Mouse (Mus musculus) hindbrain, embryonic 11.5 days (tissue): ENCODE measurements around the gene Kpna6. TPM values are rescaled to one million over a fixed set of nuclear protein-coding genes. Genes with fewer than 3 reads are reported as not detected.
A peak's percentile ranks its signal among the peaks of the same experiment; 100 is the strongest.

Experiments
- ATAC-seq: fragments of 200-750 bp; cut with Nextera tagmentation; 2 replicates; pipeline ENCODE4 v1.8.0; 2017; ENCODE audit warnings: mild to moderate bottlenecking, moderate TSS enrichment, moderate library complexity; ENCODE audit not compliant: low FRiP score
- DNase-seq: peaks from one replicate; pipeline ENCODE4 v3.0.0-alpha.2; 2015; ENCODE audit warnings: low spot score
- H3K27ac ChIP-seq: fragments of 300-500 bp; sonication (generic); 2 replicates; pipeline ENCODE4 v1.5.1; 2014; ENCODE audit warnings: mild to moderate bottlenecking, low read depth, low read length
- H3K27me3 ChIP-seq: fragments of 300-500 bp; sonication (generic); 2 replicates; pipeline ENCODE4 v1.6.1; 2014; ENCODE audit warnings: mild to moderate bottlenecking, low read length, moderate library complexity, mixed read lengths; ENCODE audit not compliant: control insufficient read depth, insufficient read depth
- H3K36me3 ChIP-seq: fragments of 300-500 bp; sonication (generic); 2 replicates; pipeline ENCODE4 v1.6.1; 2014; ENCODE audit warnings: mild to moderate bottlenecking, low read length, moderate library complexity, mixed read lengths; ENCODE audit not compliant: control insufficient read depth, insufficient read depth
- H3K4me1 ChIP-seq: fragments of 300-500 bp; sonication (generic); replicated peaks from 2 replicates; pipeline ENCODE4 v1.6.1; 2014; ENCODE audit warnings: low read length, mixed read lengths; ENCODE audit not compliant: control insufficient read depth, insufficient read depth
- H3K4me2 ChIP-seq: fragments of 300-500 bp; sonication (generic); replicated peaks from 2 replicates; pipeline ENCODE4 v1.6.1; 2014; ENCODE audit warnings: mild to moderate bottlenecking, low read depth, low read length
- H3K4me3 ChIP-seq: fragments of 300-500 bp; sonication (generic); 2 replicates; pipeline ENCODE4 v1.5.1; 2014; ENCODE audit warnings: low read depth, low read length
- H3K9ac ChIP-seq: fragments of 300-500 bp; sonication (generic); 2 replicates; pipeline ENCODE4 v1.6.1; 2014; ENCODE audit warnings: low read depth, low read length
- H3K9me3 ChIP-seq: fragments of 300-500 bp; sonication (generic); 2 replicates; pipeline ENCODE4 v1.6.1; 2016; ENCODE audit warnings: low read length; ENCODE audit not compliant: control insufficient read depth
- WGBS: fragments of 180-500 bp; shearing (Covaris S2); extraction: QIAGEN DNeasy Blood & Tissue Kit; methylation state at CpG from one replicate; pipeline ENCODE4 v1.1.7; 2014; 5-methylcytosine and 5-hydroxymethylcytosine counted together
- polyA plus RNA-seq: library from polyadenylated mRNA; unstranded; fragments of >200 nt; fragmentation: Nextera tagmentation; extraction: Ambion mirVana; gene quantifications from 2 replicates; pipeline ENCODE4 v1.2.1, GENCODE M21; 2014

The Kpna6 gene
- polyA plus RNA-seq, 1 experiment from 2014 or later, result 13.9 TPM

DNA sequence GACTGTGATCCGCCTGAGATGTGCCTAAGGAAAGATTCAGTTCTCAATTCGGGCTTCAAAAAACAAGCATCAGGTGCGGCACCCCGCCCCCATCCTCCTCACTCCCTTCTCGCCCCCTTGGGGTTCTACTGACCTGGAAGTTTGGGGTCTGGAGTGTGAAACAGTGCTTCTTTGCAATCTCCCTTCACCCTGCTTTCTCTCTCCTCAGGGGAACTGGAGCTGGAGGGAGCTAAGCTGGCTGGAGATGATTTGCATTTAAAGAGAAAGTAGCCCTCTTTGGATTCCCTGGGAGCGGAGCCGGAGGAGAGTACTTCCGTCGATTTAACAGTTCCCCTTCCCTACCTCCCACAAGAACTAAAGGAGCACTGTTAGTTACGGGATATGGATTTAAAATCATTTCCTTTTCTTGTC lies 48.9 kb downstream of the Kpna6 start, which contains the start of gene Ccdc28b:
Ccdc28b (minus strand) TSS at position 267 of the 411 bp plus-strand sequence.
- DNase-seq (peak; percentile 66), ATAC-seq (peak; percentile 56)
- H3K4me2 ChIP-seq, result peak within 1 kb of the TSS; percentile 71
- H3K9ac ChIP-seq, result peak within 1 kb of the TSS; percentile 66
- peaks cover 7% of the 10 kb centered on the region for H3K36me3 ChIP-seq
- peak within 1 kb of the TSS; percentile 58 for H3K4me3 ChIP-seq
- WGBS, result under 1% methylated on average over 10 of the region's 10 CpGs
- H3K9me3 ChIP-seq, result no peaks in the 10 kb centered on the region
- no peaks in the 10 kb centered on the region for H3K27me3 ChIP-seq
- H3K27ac ChIP-seq, result peak within 1 kb of the TSS; percentile 82
- H3K4me1 ChIP-seq, result peaks cover 12% of the 10 kb centered on the region

DNA sequence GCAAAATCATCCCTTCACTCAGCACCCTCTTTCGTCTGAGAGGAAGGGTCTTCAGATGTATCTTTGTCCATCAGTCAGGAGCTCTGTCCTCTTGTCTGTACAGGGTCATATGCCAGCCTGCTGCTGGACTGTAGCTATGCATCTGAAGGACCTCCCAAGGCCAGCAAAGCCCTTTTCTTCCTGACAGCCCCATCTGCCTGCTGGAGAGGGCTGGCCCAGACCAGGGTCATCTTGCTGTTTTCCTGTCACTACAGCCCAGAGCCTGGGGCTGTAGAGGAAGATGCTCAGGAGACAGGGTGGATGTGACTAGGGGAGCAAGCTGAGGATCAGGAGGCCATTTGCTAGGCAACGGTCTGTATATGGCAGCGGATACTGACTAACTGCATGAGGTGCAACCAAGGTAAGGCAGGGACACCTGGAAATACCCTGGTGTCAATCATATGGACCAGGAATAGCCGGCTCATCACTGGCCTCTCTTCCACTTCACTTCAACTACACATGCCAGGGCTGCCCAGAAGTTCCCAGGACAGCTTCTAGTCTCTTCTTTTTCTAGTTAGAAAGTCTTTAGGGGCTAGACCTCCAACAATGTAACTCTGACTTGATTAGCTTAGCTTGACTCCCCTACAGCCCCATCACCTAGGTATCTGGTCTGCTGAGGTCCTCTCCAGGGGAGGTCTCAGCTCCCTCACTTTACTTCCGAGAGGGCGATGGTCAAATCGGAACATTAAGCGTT lies 49.6 kb downstream of the Kpna6 start:
- H3K9ac ChIP-seq, result peak overlapping the region; percentile 66
- H3K9me3 ChIP-seq, result no peaks in the 10 kb centered on the region
- no peak for ATAC-seq
- peaks cover 14% of the 10 kb centered on the region for H3K4me1 ChIP-seq
- 25% methylated on average over 8 of the region's 8 CpGs for WGBS
- 0 out of 2 replicates have a peak, but pooled peaks cover 3% of the 10 kb centered on the region for H3K36me3 ChIP-seq
- H3K27ac ChIP-seq, result peak overlapping the region; percentile 82; the same call in 1 of the 2 replicates
- H3K4me3 ChIP-seq, result peak overlapping the region; percentile 58
- peak overlapping the region; percentile 71 for H3K4me2 ChIP-seq
- DNase-seq, result no peak
- no peaks in the 10 kb centered on the region for H3K27me3 ChIP-seq

DNA sequence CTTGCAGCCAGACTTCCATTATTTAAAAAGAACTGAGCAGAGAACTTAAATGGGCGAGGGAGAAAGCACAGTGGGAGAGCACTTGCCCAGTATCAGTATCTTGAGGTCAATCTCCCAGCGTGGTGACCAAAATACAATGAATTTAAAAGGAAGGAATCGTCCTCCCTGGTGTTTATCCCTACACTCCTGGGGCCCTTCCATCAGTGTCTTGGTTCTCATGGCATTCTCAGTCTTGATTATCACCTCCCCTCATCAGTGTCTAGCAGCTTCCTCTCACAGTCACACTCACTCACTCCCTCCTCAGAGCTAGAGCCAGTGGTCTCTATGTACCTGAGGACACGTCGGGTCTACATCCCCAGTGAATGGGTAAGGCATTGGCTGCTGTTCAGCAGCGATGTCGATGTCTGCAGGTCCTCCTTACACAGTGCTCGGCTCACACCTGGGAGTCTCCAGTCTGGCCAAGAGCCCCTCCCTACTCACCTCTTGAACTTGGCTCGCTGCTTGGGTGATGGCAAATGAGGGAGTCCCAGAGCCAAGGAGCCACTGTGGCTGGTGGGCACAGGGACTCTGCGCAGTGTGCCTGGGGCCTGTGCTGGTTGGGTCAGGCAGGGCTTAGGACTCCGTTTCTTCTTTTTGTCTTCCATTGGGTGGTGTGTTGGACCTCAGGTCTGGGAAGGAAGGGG lies 50.3 kb downstream of the Kpna6 start:
- Histone ChIP-seq H3K9ac (peak overlapping the region; percentile 66), H3K27me3 (no peaks in the 10 kb centered on the region), H3K4me3 (no peak overlapping the region), H3K36me3 (0 out of 2 replicates have a peak, but pooled peaks cover 3% of the 10 kb centered on the region), H3K27ac (no peak overlapping the region), H3K9me3 (no peaks in the 10 kb centered on the region), H3K4me1 (peaks cover 14% of the 10 kb centered on the region), H3K4me2 (peak overlapping the region; percentile 71; the same call in 1 of the 2 replicates)
- 81% methylated on average over 11 of the region's 11 CpGs for whole genome bisulfite sequencing
- ATAC-seq (no peak), DNase-seq (no peak)

DNA sequence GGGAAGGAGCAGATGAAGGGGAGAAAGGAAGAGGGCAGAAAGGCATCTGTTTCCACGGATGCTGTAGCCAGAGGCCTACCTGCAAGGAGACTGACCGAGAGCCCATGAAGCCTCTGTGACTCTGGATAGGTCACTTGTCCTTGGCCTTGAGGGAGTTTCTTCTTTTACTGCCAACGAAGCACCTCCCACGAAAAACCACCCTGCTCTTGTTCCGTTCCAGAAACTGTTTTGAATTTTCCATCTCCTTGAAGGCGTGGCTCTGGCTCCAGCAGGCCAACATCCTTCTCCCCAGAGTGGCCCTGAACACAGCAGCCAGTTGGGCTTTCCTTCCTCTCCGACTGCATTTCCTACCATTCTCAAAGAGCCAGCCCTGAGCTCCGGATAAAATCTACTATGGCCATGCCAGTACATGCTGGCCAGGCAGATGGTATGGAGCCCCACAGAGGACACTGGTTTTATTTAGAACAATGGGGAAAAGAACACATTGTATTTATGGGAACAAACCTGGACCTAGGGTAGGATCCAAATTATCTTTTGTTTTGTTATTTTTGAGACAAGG lies 51.2 kb downstream of the Kpna6 start:
- 85% methylated on average over 8 of the region's 8 CpGs for WGBS
- Histone ChIP-seq H3K27ac (no peak overlapping the region), H3K4me1 (peaks cover 14% of the 10 kb centered on the region), H3K27me3 (no peaks in the 10 kb centered on the region), H3K9ac (no peak overlapping the region), H3K36me3 (peaks cover 2% of the 10 kb centered on the region; the same call in 1 of the 2 replicates), H3K4me3 (no peak overlapping the region), H3K9me3 (no peaks in the 10 kb centered on the region), H3K4me2 (no peak overlapping the region)
- ATAC-seq (no peak), DNase-seq (no peak)

DNA sequence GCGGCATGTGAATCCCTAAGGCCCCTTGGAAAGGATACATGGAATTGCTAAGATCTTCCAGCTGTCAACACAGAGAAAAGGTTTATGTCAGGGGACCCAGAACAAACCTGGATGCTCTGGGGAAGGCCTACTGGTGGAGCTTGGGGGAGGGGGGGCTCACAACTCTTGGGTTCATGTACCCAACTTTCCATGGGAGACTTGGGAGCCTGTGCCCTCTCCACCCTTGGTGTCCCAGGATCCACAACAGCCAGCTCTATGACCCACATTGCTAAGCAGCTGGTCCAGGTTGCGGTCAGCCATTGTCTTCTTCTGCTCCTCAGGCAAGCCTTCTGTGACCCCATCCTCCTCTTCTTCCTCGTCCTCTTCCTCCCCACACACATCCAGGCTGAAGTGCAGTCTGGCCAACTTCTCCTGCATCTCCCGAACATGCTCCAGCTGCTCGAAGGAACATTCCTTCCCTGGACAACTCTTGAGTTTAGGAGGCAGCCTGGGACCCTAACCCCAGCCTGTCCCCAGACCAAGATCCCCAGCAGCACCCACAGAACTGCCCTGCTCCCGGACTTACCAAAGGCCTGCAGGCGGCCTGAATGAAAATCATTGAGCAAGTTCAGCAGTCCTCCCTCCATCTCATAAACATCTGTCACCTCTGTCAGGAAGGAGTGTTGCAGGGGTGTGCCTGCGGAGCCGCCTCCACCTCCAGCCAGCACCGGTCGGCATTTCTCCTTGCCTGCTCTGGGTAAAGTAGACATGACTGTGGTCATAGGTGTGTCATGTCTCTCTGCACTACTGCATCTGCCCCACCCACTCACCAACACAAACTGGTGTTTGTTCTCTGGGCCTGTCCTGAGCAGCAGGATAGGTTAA lies 51.9 kb downstream of the Kpna6 start:
- no peak overlapping the region for H3K9ac ChIP-seq
- no peak overlapping the region for H3K4me3 ChIP-seq
- no peaks in the 10 kb centered on the region for H3K9me3 ChIP-seq
- no peak overlapping the region for H3K4me2 ChIP-seq
- ATAC-seq, result no peak
- 88% methylated on average over 11 of the region's 11 CpGs for WGBS
- no peak overlapping the region for H3K27ac ChIP-seq
- H3K27me3 ChIP-seq, result no peaks in the 10 kb centered on the region
- H3K4me1 ChIP-seq, result peaks cover 14% of the 10 kb centered on the region
- H3K36me3 ChIP-seq, result peaks cover 2% of the 10 kb centered on the region; the same call in 1 of the 2 replicates
- DNase-seq, result no peak

DNA sequence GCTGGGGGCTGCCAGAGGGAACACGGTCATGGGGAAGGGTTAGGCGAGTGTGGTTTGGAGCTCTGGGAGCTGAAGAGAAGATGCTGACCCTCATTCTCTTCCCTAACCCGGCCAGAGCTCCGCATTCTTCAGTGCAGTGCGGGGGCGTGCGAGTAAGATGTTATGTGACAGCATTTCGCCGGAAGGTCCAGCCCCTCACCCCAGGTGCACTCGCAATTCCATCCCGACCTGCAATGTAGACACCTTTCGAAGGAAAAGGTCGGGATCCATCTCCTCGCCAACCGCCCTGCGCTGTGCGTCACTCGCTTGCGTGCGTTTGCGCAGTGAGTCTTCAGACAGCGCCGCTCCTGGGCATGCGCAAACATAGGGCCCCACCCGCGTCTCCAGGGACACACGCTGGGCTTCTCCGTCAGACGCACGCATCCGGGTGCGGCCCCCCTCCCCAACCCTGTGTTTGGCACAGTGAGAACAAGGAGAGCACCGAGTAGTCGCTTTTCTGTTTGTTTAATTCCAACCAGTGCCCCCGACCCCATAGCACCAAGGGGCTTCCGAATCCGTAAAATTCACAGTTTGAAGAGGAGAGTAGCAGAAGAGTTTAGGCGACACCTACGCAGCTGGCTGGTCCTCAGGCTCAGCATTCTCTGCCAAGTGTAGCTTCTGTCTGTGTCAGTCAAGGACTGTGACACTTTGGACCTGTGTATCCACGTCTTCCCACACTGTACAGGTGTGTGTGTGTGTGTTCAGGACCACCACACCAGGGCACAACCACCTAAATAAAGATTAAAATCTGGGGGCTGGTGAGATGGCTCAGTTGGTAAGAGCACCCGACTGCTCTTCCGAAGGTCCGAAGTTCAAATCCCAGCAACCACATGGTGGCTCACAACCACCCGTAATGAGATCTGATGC lies 53.5 kb downstream of the Kpna6 start, which contains the start of gene Iqcc:
Iqcc (minus strand) TSS at position 314 of the 906 bp plus-strand sequence.
- 4% methylated on average over 43 of the region's 44 CpGs for WGBS
- H3K9ac ChIP-seq, result peak within 1 kb of the TSS; percentile 79
- peak; percentile 94 for DNase-seq
- peaks cover 2% of the 10 kb centered on the region; the same call in 1 of the 2 replicates for H3K36me3 ChIP-seq
- peaks cover 6% of the 10 kb centered on the region for H3K4me1 ChIP-seq
- H3K4me3 ChIP-seq, result peak within 1 kb of the TSS; percentile 54
- ATAC-seq, result peak; percentile 87
- H3K27me3 ChIP-seq, result no peaks in the 10 kb centered on the region
- peak within 1 kb of the TSS; percentile 72 for H3K27ac ChIP-seq
- H3K4me2 ChIP-seq, result peak within 1 kb of the TSS; percentile 49
- H3K9me3 ChIP-seq, result no peaks in the 10 kb centered on the region

DNA sequence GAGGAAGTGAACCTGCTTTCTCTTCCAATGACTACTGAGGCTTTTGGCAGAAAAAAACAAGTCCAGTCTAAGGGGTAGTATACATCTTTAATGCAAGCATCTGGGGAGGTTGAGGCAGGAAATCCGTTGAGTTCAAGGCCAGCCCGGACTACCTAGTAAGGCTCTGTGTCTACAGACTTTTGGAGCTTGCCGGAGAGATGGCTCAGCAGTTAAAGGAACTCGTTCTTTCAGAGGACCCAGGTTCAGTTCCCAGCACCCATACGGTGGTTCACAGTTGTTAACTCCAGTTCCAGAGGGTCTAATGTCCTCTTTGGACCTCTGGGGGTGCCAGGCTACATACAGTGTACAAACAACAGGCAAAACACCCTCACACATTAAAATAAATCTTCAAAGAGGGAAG lies 54.5 kb downstream of the Kpna6 start:
- no peak overlapping the region; the same call in 1 of the 2 replicates for H3K9ac ChIP-seq
- no peaks in the 10 kb centered on the region for H3K9me3 ChIP-seq
- no peaks in the 10 kb centered on the region for H3K27me3 ChIP-seq
- H3K4me2 ChIP-seq, result peak overlapping the region; percentile 49
- no peak overlapping the region for H3K27ac ChIP-seq
- peak overlapping the region; percentile 54; the same call in 1 of the 2 replicates for H3K4me3 ChIP-seq
- WGBS, result 93% methylated on average over 5 of the region's 5 CpGs
- H3K4me1 ChIP-seq, result peaks cover 6% of the 10 kb centered on the region
- no peak for ATAC-seq
- DNase-seq, result no peak
- peaks cover 2% of the 10 kb centered on the region; the same call in 1 of the 2 replicates for H3K36me3 ChIP-seq
